Mouse (Mus musculus) thymus, postnatal 25 days (tissue): ENCODE measurements around the gene Olfr1370.
"Not testable (repeated sequence)": the region's sequence is repeated elsewhere in the genome, so short reads cannot be mapped to it uniquely, and the experiment has no call there.

Experiments
- DNase-seq: peaks from one replicate; pipeline ENCODE4 v3.0.0; 2022

Olfr1370 gene

GRCm38 (mm10) chr13:21074847-21075246 lies at the start of gene Olfr1370:
Olfr1370 (minus strand) TSS chr13:21074947.
- no peak for DNase-seq

GRCm38 (mm10) chr13:21114121-21114520 lies 39.4 kb upstream of the Olfr1370 start:
- DNase-seq, result no peak

- DNase-seq, result not testable (repeated sequence)
These were observed 36.4 kb upstream of the Olfr1370 start, which contains the start of gene Olfr1369-ps1 for GRCm38 (mm10) chr13:21111183-21111582. Olfr1369-ps1 (plus strand) TSS chr13:21111483.

- no peak for DNase-seq
These were observed 35.7 kb upstream of the Olfr1370 start for GRCm38 (mm10) chr13:21110441-21110840.

- no peak for DNase-seq
These were observed 35.0 kb upstream of the Olfr1370 start for GRCm38 (mm10) chr13:21109759-21110158.

- DNase-seq, result no peak
These were observed 7.9 kb upstream of the Olfr1370 start for GRCm38 (mm10) chr13:21082686-21083085.

- DNase-seq, result no peak
These were observed 8.7 kb downstream of the Olfr1370 start for GRCm38 (mm10) chr13:21066021-21066420.

GRCm38 (mm10) chr13:21050118-21050517 lies 24.6 kb downstream of the Olfr1370 start:
- no peak for DNase-seq

GRCm38 (mm10) chr13:21040589-21041199 lies 34.1 kb downstream of the Olfr1370 start:
- no peak for DNase-seq

GRCm38 (mm10) chr13:21035981-21036380 lies 38.8 kb downstream of the Olfr1370 start:
- no peak for DNase-seq

GRCm38 (mm10) chr13:21035011-21035410 lies 39.7 kb downstream of the Olfr1370 start:
- DNase-seq, result no peak

- DNase-seq, result no peak
These were observed 41.6 kb downstream of the Olfr1370 start for GRCm38 (mm10) chr13:21033176-21033575.

- no peak for DNase-seq
These were observed 49.9 kb downstream of the Olfr1370 start for GRCm38 (mm10) chr13:21024831-21025230.
